Mouse (Mus musculus): Measurements from ENCODE around the gene Fgf9. TPM values are rescaled to one million over a fixed set of nuclear protein-coding genes. Genes with fewer than 3 reads are reported as not detected.
A peak's percentile ranks its signal among the peaks of the same experiment; 100 is the strongest.

Gene Fgf9
- total and polyA plus RNA-seq, 3 experiments: 4.5 to 11.1 (median 7.6) TPM

DNA sequence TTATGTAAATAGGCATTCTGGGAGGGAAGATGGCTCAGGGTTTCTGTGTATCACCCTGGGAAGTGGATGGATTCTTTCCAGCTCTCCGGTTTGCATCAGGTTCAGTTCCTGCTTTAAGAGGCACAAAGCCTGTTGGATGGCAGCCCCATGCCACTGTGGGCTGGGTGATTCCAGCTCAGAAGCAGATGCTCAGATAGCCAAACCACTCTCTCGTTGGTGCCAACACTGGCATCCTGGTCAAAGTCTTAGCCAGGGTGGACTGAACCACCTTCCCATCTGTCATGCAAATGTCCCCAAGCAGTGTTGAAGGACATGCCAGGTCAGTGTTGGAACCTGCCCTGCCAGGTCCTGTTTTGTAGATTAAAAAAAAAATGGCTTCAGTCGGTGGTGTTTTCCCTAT lies 42.0 kb downstream of the Fgf9 start:
- intact Hi-C loops (cut with DNase I): no loop called here
- DNase-seq: no peak
- WGBS: 44% methylated on average over 3 of the region's 3 CpGs
- Histone ChIP-seq H3K27me3 (ENCODE audit: control insufficient read depth, insufficient read depth, low read length) (no peaks in the 10 kb centered on the region), H3K36me3 (ENCODE audit: control insufficient read depth, insufficient read depth, low read length) (no peaks in the 10 kb centered on the region), H3K27ac (no peak overlapping the region), H3K4me3 (no peak overlapping the region), H3K9ac (ENCODE audit: low read depth, low read length) (no peak overlapping the region), H3K79me2 (replicated peaks; ENCODE audit: control insufficient read depth, insufficient read depth, low read length) (no peaks in the 10 kb centered on the region), H3K4me1 (ENCODE audit: control insufficient read depth, insufficient read depth, low read length) (no peaks in the 10 kb centered on the region)
- TF ChIP-seq EP300 (IDR thresholded peaks at IDR 0.05; ENCODE audit: insufficient read depth, low read depth, low read length) (no peak), POLR2A (IDR thresholded peaks at IDR 0.05; ENCODE audit: insufficient read depth, low read depth, low read length) (no peak), CTCF (IDR thresholded peaks at IDR 0.05) (no peak)

GRCm38 (mm10) chr14:58113180-58113579 lies 42.8 kb downstream of the Fgf9 start:
- H3K27ac ChIP-seq: no peak overlapping the region
- no peak overlapping the region for H3K9ac ChIP-seq (ENCODE audit: low read depth, low read length)
- 36% methylated on average over 6 of the region's 6 CpGs for WGBS
- no peaks in the 10 kb centered on the region for H3K4me1 ChIP-seq (ENCODE audit: control insufficient read depth, insufficient read depth, low read length)
- H3K36me3 ChIP-seq (ENCODE audit: control insufficient read depth, insufficient read depth, low read length): no peaks in the 10 kb centered on the region
- no peak overlapping the region for H3K4me3 ChIP-seq
- DNase-seq: no peak
- H3K27me3 ChIP-seq (ENCODE audit: control insufficient read depth, insufficient read depth, low read length): no peaks in the 10 kb centered on the region
- TF ChIP-seq CTCF (IDR thresholded peaks at IDR 0.05): no peak
- no peak for TF ChIP-seq POLR2A (IDR thresholded peaks at IDR 0.05; ENCODE audit: insufficient read depth, low read depth, low read length)
- no peak for TF ChIP-seq EP300 (IDR thresholded peaks at IDR 0.05; ENCODE audit: insufficient read depth, low read depth, low read length)
- intact Hi-C loops (cut with DNase I): no loop called here
- H3K79me2 ChIP-seq (replicated peaks; ENCODE audit: control insufficient read depth, insufficient read depth, low read length): no peaks in the 10 kb centered on the region

GRCm38 (mm10) chr14:58114146-58114545 lies 43.8 kb downstream of the Fgf9 start:
- H3K27me3 ChIP-seq (ENCODE audit: control insufficient read depth, insufficient read depth, low read length): no peaks in the 10 kb centered on the region
- TF ChIP-seq CTCF (IDR thresholded peaks at IDR 0.05) (no peak), EP300 (IDR thresholded peaks at IDR 0.05; ENCODE audit: insufficient read depth, low read depth, low read length) (no peak), POLR2A (IDR thresholded peaks at IDR 0.05; ENCODE audit: insufficient read depth, low read depth, low read length) (no peak)
- no peaks in the 10 kb centered on the region for H3K79me2 ChIP-seq (replicated peaks; ENCODE audit: control insufficient read depth, insufficient read depth, low read length)
- intact Hi-C loops (cut with DNase I): no loop called here
- H3K4me1 ChIP-seq (ENCODE audit: control insufficient read depth, insufficient read depth, low read length): no peaks in the 10 kb centered on the region
- WGBS: 80% methylated on average over 2 of the region's 2 CpGs
- H3K36me3 ChIP-seq (ENCODE audit: control insufficient read depth, insufficient read depth, low read length): no peaks in the 10 kb centered on the region
- no peak overlapping the region for H3K4me3 ChIP-seq
- H3K27ac ChIP-seq: no peak overlapping the region
- no peak overlapping the region for H3K9ac ChIP-seq (ENCODE audit: low read depth, low read length)
- no peak for DNase-seq

GRCm38 (mm10) chr14:58124625-58125024 lies 54.3 kb downstream of the Fgf9 start:
- no peaks in the 10 kb centered on the region for H3K79me2 ChIP-seq (replicated peaks; ENCODE audit: control insufficient read depth, insufficient read depth, low read length)
- H3K4me1 ChIP-seq (ENCODE audit: control insufficient read depth, insufficient read depth, low read length): no peaks in the 10 kb centered on the region; the same call in 1 of the 2 replicates
- DNase-seq: no peak
- intact Hi-C loops (cut with DNase I): no loop called here
- no peaks in the 10 kb centered on the region for H3K36me3 ChIP-seq (ENCODE audit: control insufficient read depth, insufficient read depth, low read length)
- no peak overlapping the region for H3K4me3 ChIP-seq
- H3K9ac ChIP-seq (ENCODE audit: low read depth, low read length): no peak overlapping the region
- TF ChIP-seq CTCF (IDR thresholded peaks at IDR 0.05): no peak
- TF ChIP-seq POLR2A (IDR thresholded peaks at IDR 0.05; ENCODE audit: insufficient read depth, low read depth, low read length): no peak
- no peak for TF ChIP-seq EP300 (IDR thresholded peaks at IDR 0.05; ENCODE audit: insufficient read depth, low read depth, low read length)
- H3K27ac ChIP-seq: no peak overlapping the region
- H3K27me3 ChIP-seq (ENCODE audit: control insufficient read depth, insufficient read depth, low read length): no peaks in the 10 kb centered on the region

DNA sequence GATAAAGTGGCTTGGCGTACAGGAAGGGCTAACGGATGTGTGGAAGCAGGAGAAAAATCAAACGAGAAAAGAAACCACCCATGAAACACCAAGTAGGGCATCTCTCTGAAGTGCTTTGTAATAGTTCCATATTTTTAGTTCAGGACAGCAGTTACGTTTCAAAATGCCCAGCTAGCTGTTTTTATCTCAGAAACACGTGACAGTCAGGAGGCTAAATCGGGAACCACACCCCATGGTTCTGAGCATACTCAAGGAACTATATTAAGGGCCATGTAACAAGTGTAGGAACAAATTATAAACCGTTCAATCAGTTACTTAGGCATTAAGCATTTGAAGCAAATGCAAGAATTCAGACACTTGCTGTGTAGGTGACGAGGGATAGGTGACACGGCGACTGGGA lies 56.2 kb downstream of the Fgf9 start:
- no peaks in the 10 kb centered on the region for H3K36me3 ChIP-seq (ENCODE audit: control insufficient read depth, insufficient read depth, low read length)
- H3K4me3 ChIP-seq: no peak overlapping the region
- intact Hi-C loops (cut with DNase I): no loop called here
- no peak overlapping the region for H3K9ac ChIP-seq (ENCODE audit: low read depth, low read length)
- WGBS: 56% methylated on average over 10 of the region's 10 CpGs
- H3K79me2 ChIP-seq (replicated peaks; ENCODE audit: control insufficient read depth, insufficient read depth, low read length): no peaks in the 10 kb centered on the region
- H3K4me1 ChIP-seq (ENCODE audit: control insufficient read depth, insufficient read depth, low read length): no peaks in the 10 kb centered on the region; the same call in 1 of the 2 replicates
- H3K27ac ChIP-seq: peak overlapping the region; percentile 11
- no peaks in the 10 kb centered on the region for H3K27me3 ChIP-seq (ENCODE audit: control insufficient read depth, insufficient read depth, low read length)
- TF ChIP-seq EP300 (IDR thresholded peaks at IDR 0.05; ENCODE audit: insufficient read depth, low read depth, low read length) (no peak), POLR2A (IDR thresholded peaks at IDR 0.05; ENCODE audit: insufficient read depth, low read depth, low read length) (no peak), CTCF (IDR thresholded peaks at IDR 0.05) (no peak)
- peak in 1 of 2 experiments; percentile 24 for DNase-seq

DNA sequence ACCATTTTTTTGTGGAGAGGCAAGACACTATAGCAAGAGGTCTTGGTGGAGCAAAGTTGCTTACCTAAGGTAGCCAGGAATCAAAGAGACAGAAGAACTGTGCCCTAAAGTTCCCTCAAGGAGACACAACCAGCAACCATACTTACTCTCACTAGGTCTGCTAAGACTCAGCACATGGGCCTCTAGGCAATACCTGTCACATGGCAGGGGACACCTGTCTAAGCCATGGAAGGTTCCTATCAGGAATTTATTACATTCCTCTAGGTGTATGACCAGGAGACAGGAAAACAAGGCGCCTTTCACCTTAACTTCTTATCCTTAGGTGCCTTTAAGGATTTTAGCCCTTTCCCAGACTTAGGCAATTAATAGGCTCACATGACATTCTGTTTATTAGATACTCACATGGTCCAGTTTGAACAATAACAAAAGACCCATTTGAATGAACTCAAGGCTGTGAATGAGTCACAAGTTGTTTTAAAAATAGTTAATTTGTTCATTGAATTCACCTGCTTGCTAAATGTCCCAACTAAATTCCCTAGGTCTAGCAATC lies 69.2 kb downstream of the Fgf9 start:
- Histone ChIP-seq H3K4me1 (ENCODE audit: control insufficient read depth, insufficient read depth, low read length) (no peaks in the 10 kb centered on the region), H3K36me3 (ENCODE audit: control insufficient read depth, insufficient read depth, low read length) (no peaks in the 10 kb centered on the region), H3K4me3 (no peak overlapping the region), H3K27ac (no peak overlapping the region), H3K9ac (ENCODE audit: low read depth, low read length) (no peak overlapping the region), H3K27me3 (ENCODE audit: control insufficient read depth, insufficient read depth, low read length) (no peaks in the 10 kb centered on the region), H3K79me2 (replicated peaks; ENCODE audit: control insufficient read depth, insufficient read depth, low read length) (no peaks in the 10 kb centered on the region)
- no peak for DNase-seq
- intact Hi-C loops (cut with DNase I): no loop called here
- WGBS: 83% methylated on average over 1 of the region's 1 CpGs
- TF ChIP-seq CTCF (IDR thresholded peaks at IDR 0.05): no peak
- no peak for TF ChIP-seq EP300 (IDR thresholded peaks at IDR 0.05; ENCODE audit: insufficient read depth, low read depth, low read length)
- TF ChIP-seq POLR2A (IDR thresholded peaks at IDR 0.05; ENCODE audit: insufficient read depth, low read depth, low read length): no peak
